11 mouse cellular contexts compared by ENCODE assay signal in genomic region chr7:12943488-12943887, GRCm38 (mm10). TPM values are rescaled to one million over a fixed set of nuclear protein-coding genes. Genes with fewer than 3 reads are reported as not detected.
DNase-seq lines count a peak whose midpoint lies in the region; ATAC-seq lines count a peak whose summit lies in the region.
"Had no signal": no experiment of that assay in that cellular context is flagged by ENCODE, and none has a peak within 500 bp of the region (broad histone marks: within the 10 kb centered on the region; RNA-seq: fewer than 3 reads in every experiment).

No protein-coding gene starts in this region.

- H3K27me3 ChIP-seq in embryonic facial prominence, embryonic 11.5 days (ENCODE audit: control insufficient read depth, insufficient read depth, low read length) = no peaks in the 10 kb centered on the region
- no peaks in the 10 kb centered on the region for H3K27me3 ChIP-seq in embryonic facial prominence, embryonic 10.5 days (replicated peaks; ENCODE audit: low read depth, poor library complexity, severe bottlenecking)
- H3K27me3 ChIP-seq in hindbrain, embryonic 13.5 days = peaks cover 2% of the 10 kb centered on the region; the same call in 1 of the 2 replicates
- H3K27me3 ChIP-seq: embryonic facial prominence, embryonic 13.5 days had no signal

- no peak overlapping the region for H3K27ac ChIP-seq in embryonic facial prominence, embryonic 11.5 days (replicated peaks; ENCODE audit: low read depth, low read length)
- no peak overlapping the region for H3K27ac ChIP-seq in embryonic facial prominence, embryonic 10.5 days (replicated peaks)
- no peak overlapping the region for H3K27ac ChIP-seq in hindbrain, embryonic 13.5 days
- H3K27ac ChIP-seq: embryonic facial prominence, embryonic 13.5 days had no signal

- no peaks in the 10 kb centered on the region for H3K36me3 ChIP-seq in embryonic facial prominence, embryonic 11.5 days (replicated peaks; ENCODE audit: control insufficient read depth, insufficient read depth, low read depth, low read length)
- H3K36me3 ChIP-seq in embryonic facial prominence, embryonic 10.5 days (replicated peaks) = no peaks in the 10 kb centered on the region
- no peaks in the 10 kb centered on the region for H3K36me3 ChIP-seq in hindbrain, embryonic 13.5 days
- H3K36me3 ChIP-seq: embryonic facial prominence, embryonic 13.5 days had no signal

- no peaks in the 10 kb centered on the region for H3K9me3 ChIP-seq in embryonic facial prominence, embryonic 11.5 days (replicated peaks; ENCODE audit: control insufficient read depth, low read length)
- peaks cover 3% of the 10 kb centered on the region; the same call in 1 of the 2 replicates for H3K9me3 ChIP-seq in embryonic facial prominence, embryonic 10.5 days
- no peaks in the 10 kb centered on the region for H3K9me3 ChIP-seq in hindbrain, embryonic 13.5 days
- H3K9me3 ChIP-seq: embryonic facial prominence, embryonic 13.5 days had no signal

- ATAC-seq in embryonic facial prominence, embryonic 11.5 days (replicated peaks; ENCODE audit: insufficient number of reproducible peaks, low FRiP score, low TSS enrichment, low read depth) = no peak
- ATAC-seq in CD4-positive, CD25-positive, alpha-beta regulatory T cell, adult 4 months = peak; percentile 77
- 0 out of 2 replicates have a peak, but pooled peaks have one; percentile 65 for ATAC-seq in erythroblast, adult 5-6 weeks (replicated peaks; ENCODE audit: low FRiP score, poor library complexity, severe bottlenecking)
- ATAC-seq in hindbrain, embryonic 13.5 days (ENCODE audit: low FRiP score) = no peak
- ATAC-seq: midbrain, embryonic 16.5 days had no signal

- peak; percentile 20 for DNase-seq in embryonic facial prominence, embryonic 11.5 days (ENCODE audit: low spot score)
- no peak for DNase-seq in embryonic facial prominence, embryonic 10.5 days (ENCODE audit: low spot score)
- peak; percentile 70 for DNase-seq in naive thymus-derived CD4-positive, alpha-beta T cell, adult 2 months (ENCODE audit: low read depth)
- no peak for DNase-seq in spleen, adult 18-20 months
- no peak for DNase-seq in frontal cortex, postnatal 36 days (ENCODE audit: low spot score in 2 of 2)
- DNase-seq: heart, postnatal 10 days had no signal

- no peak overlapping the region for H3K9ac ChIP-seq in embryonic facial prominence, embryonic 11.5 days (replicated peaks; ENCODE audit: low read length)
- H3K9ac ChIP-seq in hindbrain, embryonic 13.5 days = no peak overlapping the region
- H3K9ac ChIP-seq: embryonic facial prominence, embryonic 13.5 days had no signal

- H3K4me3 ChIP-seq in embryonic facial prominence, embryonic 11.5 days (ENCODE audit: low read depth, low read length) = no peak overlapping the region
- H3K4me3 ChIP-seq in embryonic facial prominence, embryonic 10.5 days = no peak overlapping the region
- H3K4me3 ChIP-seq in hindbrain, embryonic 13.5 days = no peak overlapping the region
- H3K4me3 ChIP-seq: embryonic facial prominence, embryonic 13.5 days had no signal

- no peaks in the 10 kb centered on the region for H3K4me1 ChIP-seq in embryonic facial prominence, embryonic 11.5 days (ENCODE audit: control insufficient read depth, insufficient read depth, low read length)
- H3K4me1 ChIP-seq in embryonic facial prominence, embryonic 10.5 days = no peaks in the 10 kb centered on the region
- H3K4me1 ChIP-seq in hindbrain, embryonic 13.5 days (replicated peaks) = 0 out of 2 replicates have a peak, but pooled peaks cover under 1% of the 10 kb centered on the region
- H3K4me1 ChIP-seq: embryonic facial prominence, embryonic 13.5 days had no signal

- H3K4me2 ChIP-seq in embryonic facial prominence, embryonic 11.5 days (ENCODE audit: low read depth, low read length) = no peak overlapping the region
- H3K4me2 ChIP-seq in hindbrain, embryonic 13.5 days = no peak overlapping the region
- H3K4me2 ChIP-seq: embryonic facial prominence, embryonic 13.5 days had no signal

RNA-seq across cellular contexts. Expression of gene Rnf225, which starts 16.3 kb away (rescaled TPM):
- 0.56 and 0.69 TPM in 2 replicates for polyA plus RNA-seq in embryonic facial prominence, embryonic 11.5 days (2014; fragmentation: Nextera tagmentation; extraction: Ambion mirVana)
- polyA plus RNA-seq in embryonic facial prominence, embryonic 10.5 days (2016; fragmentation: Nextera tagmentation; extraction: Ambion mirVana) = 0.67 and 1.0 TPM in 2 replicates
- polyA plus RNA-seq in CD4-positive, CD25-positive, alpha-beta regulatory T cell, adult 4 months (2017; shearing (Covaris generic)) = not detected
- total RNA-seq in erythroblast, adult 5-6 weeks (2015; ENCODE audit: low replicate concordance) = not detected in 2 replicates
- not detected in 2 replicates for total RNA-seq in erythroblast, adult 5-6 weeks (2017; ENCODE audit: low replicate concordance)
- polyA plus RNA-seq in hindbrain, embryonic 13.5 days (2015; fragmentation: Nextera tagmentation; extraction: Ambion mirVana) = 0.70 TPM in 2 replicates

RNA-seq across cellular contexts. Expression of gene Rps5, which starts 21.4 kb away (rescaled TPM):
- polyA plus RNA-seq in embryonic facial prominence, embryonic 11.5 days (2014; fragmentation: Nextera tagmentation; extraction: Ambion mirVana) = 950 and 1,039 TPM in 2 replicates
- 1,112 and 1,123 TPM in 2 replicates for polyA plus RNA-seq in embryonic facial prominence, embryonic 10.5 days (2016; fragmentation: Nextera tagmentation; extraction: Ambion mirVana)
- 1,000 to 10,000 TPM; 2,766 to 2,852 TPM for polyA plus RNA-seq in CD4-positive, CD25-positive, alpha-beta regulatory T cell, adult 4 months (2017; shearing (Covaris generic))
- 474 and 662 TPM in 2 replicates for total RNA-seq in erythroblast, adult 5-6 weeks (2015; ENCODE audit: low replicate concordance)
- 156 and 203 TPM in 2 replicates for total RNA-seq in erythroblast, adult 5-6 weeks (2017; ENCODE audit: low replicate concordance)
- 661 and 665 TPM in 2 replicates for polyA plus RNA-seq in hindbrain, embryonic 13.5 days (2015; fragmentation: Nextera tagmentation; extraction: Ambion mirVana)

RNA-seq across cellular contexts. Expression of gene Zfp324, which starts 22.1 kb away (rescaled TPM):
- 7.9 and 8.9 TPM in 2 replicates for polyA plus RNA-seq in embryonic facial prominence, embryonic 11.5 days (2014; fragmentation: Nextera tagmentation; extraction: Ambion mirVana)
- polyA plus RNA-seq in embryonic facial prominence, embryonic 10.5 days (2016; fragmentation: Nextera tagmentation; extraction: Ambion mirVana) = 11.8 and 12.5 TPM in 2 replicates
- 1 to 10 TPM; 2.2 to 2.7 TPM for polyA plus RNA-seq in CD4-positive, CD25-positive, alpha-beta regulatory T cell, adult 4 months (2017; shearing (Covaris generic))
- 2.1 and 2.3 TPM in 2 replicates for total RNA-seq in erythroblast, adult 5-6 weeks (2015; ENCODE audit: low replicate concordance)
- total RNA-seq in erythroblast, adult 5-6 weeks (2017; ENCODE audit: low replicate concordance) = 2.1 and 2.5 TPM in 2 replicates
- 13.6 and 13.7 TPM in 2 replicates for polyA plus RNA-seq in hindbrain, embryonic 13.5 days (2015; fragmentation: Nextera tagmentation; extraction: Ambion mirVana)

RNA-seq across cellular contexts. Expression of gene Zfp446, which starts 34.2 kb away (rescaled TPM):
- 5.9 and 6.6 TPM in 2 replicates for polyA plus RNA-seq in embryonic facial prominence, embryonic 11.5 days (2014; fragmentation: Nextera tagmentation; extraction: Ambion mirVana)
- 15.1 and 15.7 TPM in 2 replicates for polyA plus RNA-seq in embryonic facial prominence, embryonic 10.5 days (2016; fragmentation: Nextera tagmentation; extraction: Ambion mirVana)
- 1 to 10 TPM; 3.8 to 5.7 TPM for polyA plus RNA-seq in CD4-positive, CD25-positive, alpha-beta regulatory T cell, adult 4 months (2017; shearing (Covaris generic))
- 1.3 TPM in 1 of 2 replicates, not detected in the other for total RNA-seq in erythroblast, adult 5-6 weeks (2015; ENCODE audit: low replicate concordance)
- total RNA-seq in erythroblast, adult 5-6 weeks (2017; ENCODE audit: low replicate concordance) = 0.51 and 1.3 TPM in 2 replicates
- 12.4 and 13.2 TPM in 2 replicates for polyA plus RNA-seq in hindbrain, embryonic 13.5 days (2015; fragmentation: Nextera tagmentation; extraction: Ambion mirVana)

RNA-seq across cellular contexts. Expression of gene Zscan22, which starts 45.9 kb away (rescaled TPM):
- polyA plus RNA-seq in embryonic facial prominence, embryonic 11.5 days (2014; fragmentation: Nextera tagmentation; extraction: Ambion mirVana) = 26.4 and 27.5 TPM in 2 replicates
- polyA plus RNA-seq in embryonic facial prominence, embryonic 10.5 days (2016; fragmentation: Nextera tagmentation; extraction: Ambion mirVana) = 19.7 and 20.1 TPM in 2 replicates
- polyA plus RNA-seq in CD4-positive, CD25-positive, alpha-beta regulatory T cell, adult 4 months (2017; shearing (Covaris generic)) = 10 to 100 TPM in 1 of 2 experiments, 1 to 10 TPM in 1; 8.2 to 15.0 TPM
- total RNA-seq in erythroblast, adult 5-6 weeks (2015; ENCODE audit: low replicate concordance) = 5.4 and 6.9 TPM in 2 replicates
- 1.0 and 1.1 TPM in 2 replicates for total RNA-seq in erythroblast, adult 5-6 weeks (2017; ENCODE audit: low replicate concordance)
- polyA plus RNA-seq in hindbrain, embryonic 13.5 days (2015; fragmentation: Nextera tagmentation; extraction: Ambion mirVana) = 10.6 and 10.9 TPM in 2 replicates

Comparison
In these comparisons a context has a peak if more than half of its experiments do, and no peak if none do; other contexts are left out.
1. DNase-seq: peak in embryonic facial prominence, embryonic 11.5 days (single experiment) and naive thymus-derived CD4-positive, alpha-beta T cell, adult 2 months (single experiment); none in embryonic facial prominence, embryonic 10.5 days (single experiment), spleen, adult 18-20 months (0 of 2) and frontal cortex, postnatal 36 days (0 of 2).
2. ATAC-seq: peak in CD4-positive, CD25-positive, alpha-beta regulatory T cell, adult 4 months (single experiment) and erythroblast, adult 5-6 weeks (single experiment); none in embryonic facial prominence, embryonic 11.5 days (single experiment) and hindbrain, embryonic 13.5 days (single experiment).